Mouse (Mus musculus) myocyte (in vitro differentiated cells): ENCODE results near the gene Cox7a2. TPM values are rescaled to one million over a fixed set of nuclear protein-coding genes. Genes with fewer than 3 reads are reported as not detected.

Experiments
- H3K27me3 ChIP-seq: one replicate; pipeline ENCODE4 v1.6.1; 2011; ENCODE audit not compliant: control insufficient read depth, insufficient read depth, insufficient read length
- H3K36me3 ChIP-seq: one replicate; pipeline ENCODE4 v1.6.1; 2011; ENCODE audit not compliant: control insufficient read depth, insufficient read depth
- H3K4me2 ChIP-seq: one replicate; pipeline ENCODE4 v1.6.1; 2011; ENCODE audit warnings: low read depth, control low read depth
- H3K4me3 ChIP-seq: one replicate; pipeline ENCODE4 v1.5.1; 2011; ENCODE audit warnings: mild to moderate bottlenecking, control low read depth, moderate library complexity
- H3K79me2 ChIP-seq: one replicate; pipeline ENCODE4 v1.6.1; 2011; ENCODE audit not compliant: control insufficient read depth, insufficient read depth
- H3ac ChIP-seq: one replicate; pipeline ENCODE4 v1.6.1; 2011; ENCODE audit not compliant: control insufficient read depth, insufficient read length
- CEBPB ChIP-seq: IDR thresholded peaks from 2 replicates; pipeline ENCODE4 v1.6.1; 2011; ENCODE audit warnings: mild to moderate bottlenecking, moderate library complexity; ENCODE audit not compliant: poor library complexity, insufficient read depth, severe bottlenecking
- E2F4 ChIP-seq: IDR thresholded peaks from one replicate; pipeline ENCODE4 v1.6.1; 2011; ENCODE audit warnings: mild to moderate bottlenecking, control low read depth, moderate library complexity; ENCODE audit not compliant: insufficient read depth
- MAX ChIP-seq: IDR thresholded peaks from one replicate; pipeline ENCODE4 v1.6.1; 2011; ENCODE audit warnings: low read depth, mild to moderate bottlenecking, control low read depth
- MYOD1 ChIP-seq, 3 experiments: IDR thresholded peaks; one replicate each; pipeline ENCODE4 v1.6.1; 2011; ENCODE audit warnings: control low read depth in 2 of 3, low read depth in 2 of 3, mild to moderate bottlenecking in 2 of 3, moderate library complexity in 1 of 3; ENCODE audit not compliant: insufficient read length in 2 of 3, control insufficient read depth in 1 of 3
- MYOG ChIP-seq, 3 experiments: IDR thresholded peaks; one replicate each; pipeline ENCODE4 v1.6.1; 2011; ENCODE audit warnings: control low read depth in 2 of 3, low read depth in 2 of 3, mild to moderate bottlenecking in 2 of 3; ENCODE audit not compliant: insufficient read length in 2 of 3, control insufficient read depth in 1 of 3, insufficient read depth in 1 of 3
- POLR2A ChIP-seq: IDR thresholded peaks from one replicate; pipeline ENCODE4 v1.6.1; 2011; ENCODE audit warnings: low read depth, mild to moderate bottlenecking, control low read depth, moderate library complexity; ENCODE audit not compliant: insufficient read length
- POLR2AphosphoS2 ChIP-seq: IDR thresholded peaks from one replicate; pipeline ENCODE4 v1.6.1; 2011; ENCODE audit warnings: low read depth, control low read depth; ENCODE audit not compliant: insufficient read length
- REST ChIP-seq: IDR thresholded peaks from one replicate; pipeline ENCODE4 v1.6.1; 2011; ENCODE audit warnings: mild to moderate bottlenecking, control low read depth, moderate library complexity; ENCODE audit not compliant: insufficient read depth, insufficient read length
- SRF ChIP-seq: IDR thresholded peaks from one replicate; pipeline ENCODE4 v1.6.1; 2011; ENCODE audit warnings: low read depth; ENCODE audit not compliant: control insufficient read depth, insufficient read length
- TCF12 ChIP-seq: IDR thresholded peaks from one replicate; pipeline ENCODE4 v1.6.1; 2011; ENCODE audit warnings: mild to moderate bottlenecking, control low read depth; ENCODE audit not compliant: poor library complexity, insufficient read depth, severe bottlenecking
- TCF3 ChIP-seq: IDR thresholded peaks from one replicate; pipeline ENCODE4 v1.6.1; 2011; ENCODE audit warnings: low read depth, control low read depth; ENCODE audit not compliant: insufficient read length
- USF1 ChIP-seq: IDR thresholded peaks from one replicate; pipeline ENCODE4 v1.6.1; 2011; ENCODE audit warnings: low read depth, mild to moderate bottlenecking, control low read depth, moderate library complexity
- polyA plus RNA-seq: library from polyadenylated mRNA; unstranded; fragments of >200 nt; fragmentation: generic; extraction: Trizol; gene quantifications from one replicate; pipeline ENCODE4 v1.2.1, GENCODE M21; 2012; ENCODE audit warnings: missing spikeins

The Cox7a2 gene
- polyA plus RNA-seq, 1 experiment = 495 TPM

GRCm38 (mm10) chr9:79719451-79719850 is 40.2 kb downstream of the Cox7a2 start:
- Histone ChIP-seq H3K36me3 (no peaks in the 10 kb centered on the region), H3ac (no peak overlapping the region), H3K4me2 (no peak overlapping the region), H3K4me3 (peak overlapping the region; percentile 35), H3K79me2 (no peaks in the 10 kb centered on the region), H3K27me3 (no peaks in the 10 kb centered on the region)
- TF ChIP-seq MYOG (IDR thresholded peaks at IDR 0.05; ENCODE audit: control insufficient read depth in 1 of 3, insufficient read depth in 1 of 3, insufficient read length in 2 of 3, low read depth in 2 of 3) (no peak), E2F4 (no peak), MAX (no peak), POLR2A (no peak), REST (no peak), POLR2AphosphoS2 (no peak)

- peak within 1 kb of the TSS; percentile 71 for H3K4me2 ChIP-seq
- no peak for TF ChIP-seq REST
- TF ChIP-seq POLR2A = peak; percentile 60
- TF ChIP-seq CEBPB = peak; percentile 63; the same call in 1 of the 2 replicates
- TF ChIP-seq USF1 = no peak
- peak in 1 of 3 experiments; percentile 19 for TF ChIP-seq MYOG (IDR thresholded peaks at IDR 0.05; ENCODE audit: control insufficient read depth in 1 of 3, insufficient read depth in 1 of 3, insufficient read length in 2 of 3, low read depth in 2 of 3)
- no peak for TF ChIP-seq MYOD1 (IDR thresholded peaks at IDR 0.05; ENCODE audit: control insufficient read depth in 1 of 3, insufficient read length in 2 of 3, low read depth in 2 of 3)
- TF ChIP-seq SRF = no peak
- TF ChIP-seq TCF3 = no peak
- H3K79me2 ChIP-seq = no peaks in the 10 kb centered on the region
- H3ac ChIP-seq = no peak within 1 kb of the TSS
- H3K4me3 ChIP-seq = peak within 1 kb of the TSS; percentile 35
- no peaks in the 10 kb centered on the region for H3K27me3 ChIP-seq
- H3K36me3 ChIP-seq = no peaks in the 10 kb centered on the region
Measured at GRCm38 (mm10) chr9:79718481-79719370, 41.0 kb downstream of the Cox7a2 start, which contains the start of gene Col12a1. Gene Col12a1, minus strand, starts transcription at chr9:79718831.

DNA sequence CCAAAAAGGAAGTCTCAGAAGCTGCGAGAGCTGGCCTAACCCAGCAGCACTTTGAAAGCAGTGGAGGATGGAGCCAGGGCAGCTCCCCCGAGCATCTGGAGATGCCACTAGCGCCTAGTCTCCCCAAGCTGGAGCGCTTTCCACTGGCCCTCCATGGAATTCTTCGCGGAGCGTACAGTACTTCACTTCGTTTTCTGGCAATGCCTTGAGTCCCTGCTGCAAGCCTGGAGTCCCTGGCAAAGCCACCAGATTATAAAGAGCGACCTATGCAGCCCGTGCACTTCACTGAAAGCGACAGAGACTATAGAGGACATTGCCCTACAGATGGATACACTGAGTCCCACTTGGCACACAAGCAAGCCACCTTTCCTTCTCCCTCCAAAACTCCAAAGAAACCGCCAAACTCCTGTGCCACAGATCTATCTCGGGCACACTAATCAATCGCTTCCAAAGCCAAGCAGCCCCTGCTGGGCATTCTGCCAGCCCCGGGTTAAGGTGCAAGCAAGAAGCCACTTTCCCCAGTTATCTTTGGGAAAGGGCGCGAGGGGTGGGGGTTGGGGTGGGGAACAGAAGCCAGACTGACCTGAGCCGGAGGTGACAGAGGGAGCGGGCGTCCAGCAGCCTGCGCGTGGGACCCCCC is 41.7 kb downstream of the Cox7a2 start:
- H3K4me2 ChIP-seq = peak overlapping the region; percentile 71
- peak overlapping the region; percentile 35 for H3K4me3 ChIP-seq
- no peaks in the 10 kb centered on the region for H3K36me3 ChIP-seq
- no peak overlapping the region for H3ac ChIP-seq
- H3K27me3 ChIP-seq = no peaks in the 10 kb centered on the region
- H3K79me2 ChIP-seq = no peaks in the 10 kb centered on the region
- no peak for TF ChIP-seq MYOG (IDR thresholded peaks at IDR 0.05; ENCODE audit: control insufficient read depth in 1 of 3, insufficient read depth in 1 of 3, insufficient read length in 2 of 3, low read depth in 2 of 3)
- TF ChIP-seq MYOD1 (IDR thresholded peaks at IDR 0.05; ENCODE audit: control insufficient read depth in 1 of 3, insufficient read length in 2 of 3, low read depth in 2 of 3) = no peak
- no peak for TF ChIP-seq SRF
- TF ChIP-seq TCF3 = no peak
- TF ChIP-seq CEBPB = no peak
- TF ChIP-seq E2F4 = no peak
- TF ChIP-seq USF1 = no peak
- no peak for TF ChIP-seq POLR2A

- Histone ChIP-seq H3K4me2 (peak overlapping the region; percentile 71), H3K4me3 (peak overlapping the region; percentile 35), H3K27me3 (no peaks in the 10 kb centered on the region), H3K36me3 (no peaks in the 10 kb centered on the region), H3ac (no peak overlapping the region), H3K79me2 (no peaks in the 10 kb centered on the region)
- TF ChIP-seq TCF3 (no peak), MYOG (IDR thresholded peaks at IDR 0.05; ENCODE audit: control insufficient read depth in 1 of 3, insufficient read depth in 1 of 3, insufficient read length in 2 of 3, low read depth in 2 of 3) (no peak), REST (no peak), E2F4 (no peak), USF1 (no peak), TCF12 (no peak), POLR2A (no peak), POLR2AphosphoS2 (no peak), MAX (no peak), CEBPB (no peak), SRF (no peak), MYOD1 (IDR thresholded peaks at IDR 0.05; ENCODE audit: control insufficient read depth in 1 of 3, insufficient read length in 2 of 3, low read depth in 2 of 3) (no peak)
Measured at GRCm38 (mm10) chr9:79716909-79717835, 42.5 kb downstream of the Cox7a2 start.
